Mouse (Mus musculus): Measurements from ENCODE around the gene Plin5. TPM values are rescaled to one million over a fixed set of nuclear protein-coding genes. Genes with fewer than 3 reads are reported as not detected.
A peak's percentile ranks its signal among the peaks of the same experiment; 100 is the strongest.
"Not testable (repeated sequence)": the region's sequence is repeated elsewhere in the genome, so short reads cannot be mapped to it uniquely, and the experiment has no call there.

Plin5 gene
- total RNA-seq, 1 experiment = 1.4 TPM

DNA sequence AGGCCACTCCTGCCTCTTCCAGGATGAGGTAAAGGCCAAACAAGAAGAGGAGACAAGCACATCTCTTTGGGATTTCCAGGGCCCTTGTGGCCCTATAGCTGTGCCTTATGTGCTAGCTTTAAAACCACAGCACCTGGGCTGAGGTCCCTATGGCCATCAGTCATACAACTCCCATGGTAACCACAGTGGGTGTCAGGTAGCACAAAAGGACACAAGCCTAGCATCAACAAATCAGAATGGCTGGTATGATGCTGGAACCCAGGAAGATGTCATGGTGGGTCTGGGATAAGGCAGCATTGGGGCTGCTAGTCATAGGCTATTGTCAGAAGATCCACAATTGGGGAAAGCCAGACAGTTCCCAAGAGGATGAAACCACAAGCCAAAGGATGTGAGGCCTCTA is 46.3 kb downstream of the Plin5 start:
- peaks cover 0 to 7% of the 10 kb centered on the region in 2 experiments; a peak in 1 of 4 replicates for H3K4me1 ChIP-seq (ENCODE audit: control insufficient read depth in 2 of 2, insufficient read depth in 2 of 2, low read length in 2 of 2, poor library complexity in 1 of 2)
- TF ChIP-seq CHD2 (IDR thresholded peaks at IDR 0.05; ENCODE audit: low read depth, low read length) (no peak), ZNF384 (IDR thresholded peaks at IDR 0.05; ENCODE audit: low read depth, low read length) (no peak), ZC3H11A (IDR thresholded peaks at IDR 0.05; ENCODE audit: borderline replicate concordance, low read depth, low read length) (no peak), MAFK (IDR thresholded peaks at IDR 0.05; ENCODE audit: insufficient read depth, low read depth, low read length) (no peak), HCFC1 (IDR thresholded peaks at IDR 0.05; ENCODE audit: borderline replicate concordance, insufficient read depth, low read length) (no peak)
- in situ Hi-C loops (cut with MboI; ENCODE audit: low sequenced_read_pairs in 2 of 2, unreplicated experiment in 2 of 2) = no loop called here
- peaks cover 55% of the 10 kb centered on the region for H3K36me3 ChIP-seq (ENCODE audit: control insufficient read depth, insufficient read depth, low read length, poor library complexity, severe bottlenecking)
- no peak overlapping the region for H3K4me3 ChIP-seq (ENCODE audit: insufficient read depth in 1 of 2, low read depth in 1 of 2, low read length in 2 of 2, poor library complexity in 1 of 2, severe bottlenecking in 1 of 2)
- DNase-seq (ENCODE audit: low read depth, low spot score) = no peak
- H3K9me3 ChIP-seq (ENCODE audit: control insufficient read depth, insufficient read depth, low read depth, low read length) = no peaks in the 10 kb centered on the region
- H3K27ac ChIP-seq (ENCODE audit: insufficient read depth, low read depth, low read length, poor library complexity, severe bottlenecking) = no peak overlapping the region
- no peak overlapping the region for H3K9ac ChIP-seq (ENCODE audit: insufficient read depth, low read depth, low read length, poor library complexity, severe bottlenecking)

DNA sequence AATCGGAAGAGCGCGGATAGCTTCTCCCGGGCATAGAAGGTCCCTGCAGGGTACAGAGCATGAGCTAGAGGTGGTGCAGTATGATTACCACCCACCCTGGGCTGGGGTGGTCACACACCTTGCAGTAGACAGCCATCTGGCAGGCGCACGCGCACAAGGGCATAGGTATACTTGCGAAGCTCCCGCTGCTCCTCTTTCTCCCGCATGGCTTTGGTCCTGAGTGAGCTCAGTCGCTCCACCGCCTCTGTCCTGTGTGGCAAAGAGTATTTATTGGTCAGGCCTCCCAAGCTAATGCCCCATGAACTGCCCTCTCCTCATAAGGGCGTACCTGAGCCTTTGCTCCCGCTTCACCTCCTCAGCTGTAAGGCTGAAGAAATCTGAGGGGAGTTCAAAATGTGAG is 48.3 kb downstream of the Plin5 start:
- Histone ChIP-seq H3K9ac (ENCODE audit: insufficient read depth, low read depth, low read length, poor library complexity, severe bottlenecking) (peak overlapping the region; percentile 21), H3K27ac (ENCODE audit: insufficient read depth, low read depth, low read length, poor library complexity, severe bottlenecking) (no peak overlapping the region), H3K4me1 (ENCODE audit: control insufficient read depth in 2 of 2, insufficient read depth in 2 of 2, low read length in 2 of 2, poor library complexity in 1 of 2) (peaks cover 0 to 5% of the 10 kb centered on the region in 2 experiments; a peak in 1 of 4 replicates), H3K36me3 (ENCODE audit: control insufficient read depth, insufficient read depth, low read length, poor library complexity, severe bottlenecking) (peaks cover 74% of the 10 kb centered on the region), H3K4me3 (ENCODE audit: insufficient read depth in 1 of 2, low read depth in 1 of 2, low read length in 2 of 2, poor library complexity in 1 of 2, severe bottlenecking in 1 of 2) (peak overlapping the region; percentile 35 to 58; a peak in 3 of 4 replicates), H3K9me3 (ENCODE audit: control insufficient read depth, insufficient read depth, low read depth, low read length) (no peaks in the 10 kb centered on the region)
- no peak for DNase-seq (ENCODE audit: low read depth, low spot score)
- in situ Hi-C loops (cut with MboI; ENCODE audit: low sequenced_read_pairs in 2 of 2, unreplicated experiment in 2 of 2) = no loop called here
- TF ChIP-seq HCFC1 (IDR thresholded peaks at IDR 0.05; ENCODE audit: borderline replicate concordance, insufficient read depth, low read length) = no peak
- TF ChIP-seq ZC3H11A (IDR thresholded peaks at IDR 0.05; ENCODE audit: borderline replicate concordance, low read depth, low read length) = no peak
- no peak for TF ChIP-seq MAFK (IDR thresholded peaks at IDR 0.05; ENCODE audit: insufficient read depth, low read depth, low read length)
- TF ChIP-seq CHD2 (IDR thresholded peaks at IDR 0.05; ENCODE audit: low read depth, low read length) = no peak
- TF ChIP-seq ZNF384 (IDR thresholded peaks at IDR 0.05; ENCODE audit: low read depth, low read length) = no peak

DNA sequence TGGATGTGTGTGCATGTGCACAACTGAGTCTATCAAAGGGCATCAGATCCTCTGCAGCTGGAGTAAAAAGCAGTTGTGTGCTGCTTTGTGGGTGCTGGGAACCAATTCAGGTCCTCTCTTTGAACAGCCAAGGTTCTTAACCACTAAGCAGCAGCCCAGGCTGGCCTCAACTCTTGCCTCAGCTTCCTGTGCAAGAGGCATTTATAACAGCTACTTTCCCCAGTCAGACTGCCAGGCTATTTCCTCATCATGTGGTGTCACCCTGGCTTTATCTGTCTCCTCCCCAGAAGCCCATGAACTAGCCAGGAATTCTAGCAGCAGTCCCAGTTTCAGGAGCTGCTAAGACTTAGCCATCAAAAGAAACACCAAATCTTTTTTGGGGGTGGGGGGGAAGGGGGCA is 50.9 kb downstream of the Plin5 start:
- in situ Hi-C loops (cut with MboI; ENCODE audit: low sequenced_read_pairs in 2 of 2, unreplicated experiment in 2 of 2) = no loop called here
- Histone ChIP-seq H3K4me1 (ENCODE audit: control insufficient read depth in 2 of 2, insufficient read depth in 2 of 2, low read length in 2 of 2, poor library complexity in 1 of 2) (peaks cover 0 to 3% of the 10 kb centered on the region in 2 experiments; a peak in 1 of 4 replicates), H3K27ac (ENCODE audit: insufficient read depth, low read depth, low read length, poor library complexity, severe bottlenecking) (no peak overlapping the region), H3K9me3 (ENCODE audit: control insufficient read depth, insufficient read depth, low read depth, low read length) (no peaks in the 10 kb centered on the region), H3K9ac (ENCODE audit: insufficient read depth, low read depth, low read length, poor library complexity, severe bottlenecking) (no peak overlapping the region), H3K36me3 (ENCODE audit: control insufficient read depth, insufficient read depth, low read length, poor library complexity, severe bottlenecking) (peaks cover 91% of the 10 kb centered on the region), H3K4me3 (ENCODE audit: insufficient read depth in 1 of 2, low read depth in 1 of 2, low read length in 2 of 2, poor library complexity in 1 of 2, severe bottlenecking in 1 of 2) (no peak overlapping the region)
- TF ChIP-seq CHD2 (IDR thresholded peaks at IDR 0.05; ENCODE audit: low read depth, low read length) (no peak), MAFK (IDR thresholded peaks at IDR 0.05; ENCODE audit: insufficient read depth, low read depth, low read length) (no peak), HCFC1 (IDR thresholded peaks at IDR 0.05; ENCODE audit: borderline replicate concordance, insufficient read depth, low read length) (no peak), ZC3H11A (IDR thresholded peaks at IDR 0.05; ENCODE audit: borderline replicate concordance, low read depth, low read length) (no peak), ZNF384 (IDR thresholded peaks at IDR 0.05; ENCODE audit: low read depth, low read length) (no peak)
- DNase-seq (ENCODE audit: low read depth, low spot score) = no peak

DNA sequence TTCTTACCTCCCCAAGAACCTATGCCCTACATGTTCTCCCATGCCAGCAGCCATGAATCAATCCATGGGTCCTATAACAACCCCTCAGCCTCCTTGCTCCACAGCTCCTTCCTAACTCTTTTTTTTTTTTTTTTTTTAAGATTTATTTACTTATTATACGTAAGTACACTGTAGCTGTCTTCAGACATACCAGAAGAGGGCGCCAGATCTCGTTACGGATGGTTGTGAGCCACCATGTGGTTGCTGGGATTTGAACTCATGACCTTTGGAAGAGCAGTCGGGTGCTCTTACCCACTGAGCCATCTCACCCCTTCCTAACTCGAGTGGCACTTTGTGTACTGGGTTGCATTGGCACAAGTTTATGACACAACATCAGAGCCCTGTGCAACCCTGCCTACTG is 51.7 kb downstream of the Plin5 start:
- H3K4me1 ChIP-seq (ENCODE audit: control insufficient read depth in 2 of 2, insufficient read depth in 2 of 2, low read length in 2 of 2, poor library complexity in 1 of 2); H3K9me3 ChIP-seq (ENCODE audit: control insufficient read depth, insufficient read depth, low read depth, low read length); H3K4me3 ChIP-seq (ENCODE audit: insufficient read depth in 1 of 2, low read depth in 1 of 2, low read length in 2 of 2, poor library complexity in 1 of 2, severe bottlenecking in 1 of 2); H3K27ac ChIP-seq (ENCODE audit: insufficient read depth, low read depth, low read length, poor library complexity, severe bottlenecking); in situ Hi-C loops (cut with MboI; ENCODE audit: low sequenced_read_pairs in 2 of 2, unreplicated experiment in 2 of 2); H3K9ac ChIP-seq (ENCODE audit: insufficient read depth, low read depth, low read length, poor library complexity, severe bottlenecking); DNase-seq (ENCODE audit: low read depth, low spot score): not testable (repeated sequence)
- peaks cover 91% of the 10 kb centered on the region for H3K36me3 ChIP-seq (ENCODE audit: control insufficient read depth, insufficient read depth, low read length, poor library complexity, severe bottlenecking)
- TF ChIP-seq ZNF384 (IDR thresholded peaks at IDR 0.05; ENCODE audit: low read depth, low read length) = peak; percentile 36; the same call in 1 of the 2 replicates

DNA sequence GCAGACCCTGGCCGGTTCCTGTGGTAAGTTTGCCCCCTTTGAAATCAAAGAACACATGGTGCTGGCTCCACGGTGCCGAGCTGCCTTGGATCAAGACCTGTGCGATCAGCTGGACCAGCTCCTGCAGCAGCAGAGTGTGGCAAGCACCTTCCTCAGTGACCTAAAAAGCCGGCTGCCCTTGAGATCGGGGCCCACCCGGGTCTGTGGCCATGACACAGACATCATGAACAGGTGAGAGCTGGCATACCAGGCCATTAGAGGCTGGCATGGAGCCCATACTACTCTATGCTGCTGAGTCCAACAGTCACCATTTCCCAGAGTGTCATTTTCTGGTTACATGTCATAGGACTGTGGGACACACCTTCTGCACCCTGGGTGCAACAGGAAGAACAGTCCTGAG is 55.3 kb downstream of the Plin5 start:
- peaks cover 88% of the 10 kb centered on the region for H3K36me3 ChIP-seq (ENCODE audit: control insufficient read depth, insufficient read depth, low read length, poor library complexity, severe bottlenecking)
- in situ Hi-C loops (cut with MboI; ENCODE audit: low sequenced_read_pairs in 2 of 2, unreplicated experiment in 2 of 2) = no loop called here
- no peak for TF ChIP-seq MAFK (IDR thresholded peaks at IDR 0.05; ENCODE audit: insufficient read depth, low read depth, low read length)
- no peak for TF ChIP-seq CHD2 (IDR thresholded peaks at IDR 0.05; ENCODE audit: low read depth, low read length)
- TF ChIP-seq ZNF384 (IDR thresholded peaks at IDR 0.05; ENCODE audit: low read depth, low read length) = no peak
- no peak for TF ChIP-seq ZC3H11A (IDR thresholded peaks at IDR 0.05; ENCODE audit: borderline replicate concordance, low read depth, low read length)
- TF ChIP-seq HCFC1 (IDR thresholded peaks at IDR 0.05; ENCODE audit: borderline replicate concordance, insufficient read depth, low read length) = no peak
- no peak overlapping the region for H3K27ac ChIP-seq (ENCODE audit: insufficient read depth, low read depth, low read length, poor library complexity, severe bottlenecking)
- no peaks in the 10 kb centered on the region for H3K9me3 ChIP-seq (ENCODE audit: control insufficient read depth, insufficient read depth, low read depth, low read length)
- DNase-seq (ENCODE audit: low read depth, low spot score) = no peak
- H3K9ac ChIP-seq (ENCODE audit: insufficient read depth, low read depth, low read length, poor library complexity, severe bottlenecking) = no peak overlapping the region
- no peak overlapping the region for H3K4me3 ChIP-seq (ENCODE audit: insufficient read depth in 1 of 2, low read depth in 1 of 2, low read length in 2 of 2, poor library complexity in 1 of 2, severe bottlenecking in 1 of 2)
- H3K4me1 ChIP-seq (ENCODE audit: control insufficient read depth in 2 of 2, insufficient read depth in 2 of 2, low read length in 2 of 2, poor library complexity in 1 of 2) = no peaks in the 10 kb centered on the region

Other genes with a start within 250 kb of the Plin5 start
- 4.2 and 5.4 TPM in 2 replicates for gene Zfp119a, start 238.7 kb downstream of the Plin5 start, total RNA-seq (2012; rRNA removed)
- gene Zfp959, start 225.5 kb downstream of the Plin5 start, total RNA-seq (2012; rRNA removed) = 6.6 and 6.9 TPM in 2 replicates
- gene Zfp119b, start 168.1 kb downstream of the Plin5 start, total RNA-seq (2012; rRNA removed) = 3.9 and 4.6 TPM in 2 replicates
- 0.49 and 0.74 TPM in 2 replicates for gene Ebi3, start 165.0 kb downstream of the Plin5 start, total RNA-seq (2012; rRNA removed)
- gene Yju2, start 158.5 kb downstream of the Plin5 start, total RNA-seq (2012; rRNA removed) = 14.0 and 14.7 TPM in 2 replicates
- 1.5 and 2.4 TPM in 2 replicates for gene Shd, start 147.1 kb downstream of the Plin5 start, total RNA-seq (2012; rRNA removed)
- gene Fsd1, start 131.1 kb downstream of the Plin5 start, total RNA-seq (2012; rRNA removed) = 24.2 and 50.7 TPM in 2 replicates
- gene Stap2, start 112.0 kb downstream of the Plin5 start, total RNA-seq (2012; rRNA removed) = 3.4 and 6.4 TPM in 2 replicates
- 39.0 and 61.5 TPM in 2 replicates for gene Mpnd, start 111.9 kb downstream of the Plin5 start, total RNA-seq (2012; rRNA removed)
- 67.7 and 73.8 TPM in 2 replicates for gene Sh3gl1, start 81.0 kb downstream of the Plin5 start, total RNA-seq (2012; rRNA removed)
- gene Chaf1a, start 77.2 kb downstream of the Plin5 start, total RNA-seq (2012; rRNA removed) = 48.3 and 57.9 TPM in 2 replicates
- gene Ubxn6, start 42.6 kb downstream of the Plin5 start, total RNA-seq (2012; rRNA removed) = 34.8 and 38.8 TPM in 2 replicates
- gene Hdgfl2, start 38.0 kb downstream of the Plin5 start, total RNA-seq (2012; rRNA removed) = 165 and 204 TPM in 2 replicates
- gene Plin4, start 7.8 kb downstream of the Plin5 start, total RNA-seq (2012; rRNA removed) = 0.31 and 0.69 TPM in 2 replicates
- gene Lrg1, start 4.4 kb upstream of the Plin5 start, total RNA-seq (2012; rRNA removed) = not detected in 2 replicates
- gene Sema6b, start 22.7 kb upstream of the Plin5 start, total RNA-seq (2012; rRNA removed) = 2.9 and 7.1 TPM in 2 replicates
- gene Tnfaip8l1, start 44.9 kb upstream of the Plin5 start, total RNA-seq (2012; rRNA removed) = 1.3 and 1.7 TPM in 2 replicates
- 71.1 and 95.2 TPM in 2 replicates for gene Mydgf, start 66.3 kb upstream of the Plin5 start, total RNA-seq (2012; rRNA removed)
- 27.4 and 27.5 TPM in 2 replicates for gene Dpp9, start 101.3 kb upstream of the Plin5 start, total RNA-seq (2012; rRNA removed)
- 18.8 and 18.9 TPM in 2 replicates for gene Fem1a, start 139.2 kb upstream of the Plin5 start, total RNA-seq (2012; rRNA removed)
- 2.4 and 2.8 TPM in 2 replicates for gene Ticam1, start 159.2 kb upstream of the Plin5 start, total RNA-seq (2012; rRNA removed)
- gene Plin3, start 175.3 kb upstream of the Plin5 start, total RNA-seq (2012; rRNA removed) = 40.5 and 53.9 TPM in 2 replicates
- 0.21 TPM in 1 of 2 replicates, not detected in the other for gene Arrdc5, start 182.7 kb upstream of the Plin5 start, total RNA-seq (2012; rRNA removed)
- gene Uhrf1, start 185.7 kb upstream of the Plin5 start, total RNA-seq (2012; rRNA removed) = 238 and 265 TPM in 2 replicates
- gene Kdm4b, start 208.5 kb upstream of the Plin5 start, total RNA-seq (2012; rRNA removed) = 21.1 and 43.7 TPM in 2 replicates

All from ES-E14 (cell line).